In the genomic region with DNA sequence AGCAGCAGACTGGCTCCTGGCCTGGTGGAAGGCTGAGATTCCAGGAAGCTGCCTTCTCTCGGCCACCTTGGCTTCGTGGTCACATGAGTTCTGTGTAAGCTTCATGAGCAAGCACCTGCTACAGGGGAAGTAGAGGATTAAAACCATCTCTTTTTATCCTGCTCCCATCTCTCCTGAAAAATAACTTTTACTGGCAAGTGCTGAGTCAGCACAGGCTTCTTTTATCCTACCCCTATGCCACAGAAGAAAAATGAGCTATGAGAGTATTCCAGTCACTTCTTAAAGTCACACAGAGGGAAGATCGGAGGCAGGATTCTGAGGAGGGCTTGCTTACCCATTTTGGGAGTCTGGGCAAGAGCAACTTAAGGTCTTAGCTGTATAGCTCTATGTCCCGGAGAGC, we compare ENCODE assay signal across 27 mouse cellular contexts. TPM values are rescaled to one million over a fixed set of nuclear protein-coding genes. Genes with fewer than 3 reads are reported as not detected.
DNase-seq lines count a peak whose midpoint lies in the region; TF ChIP-seq lines count a peak whose summit lies in the region.
"Had no signal": no experiment of that assay in that cellular context is flagged by ENCODE, and none has a peak within 500 bp of the region (broad histone marks: within the 10 kb centered on the region; RNA-seq: fewer than 3 reads in every experiment).

No protein-coding gene starts in this region.

- H3K4me3 ChIP-seq in CH12.LX (replicated peaks in 1 of 3; ENCODE audit: low read depth in 2 of 3, low read length in 2 of 3, poor library complexity in 1 of 3) (no peak overlapping the region), ES-E14 (ENCODE audit: insufficient read depth in 1 of 2, low read depth in 1 of 2, low read length in 2 of 2, poor library complexity in 1 of 2, severe bottlenecking in 1 of 2) (no peak overlapping the region), MEL (ENCODE audit: control insufficient read depth in 1 of 2, insufficient read depth in 1 of 2, low read depth in 2 of 2, low read length in 2 of 2) (no peak overlapping the region)

- no peak overlapping the region for H3K4me2 ChIP-seq in CH12.LX (ENCODE audit: insufficient read depth, low read depth, poor library complexity, severe bottlenecking)

- H3K9me3 ChIP-seq in CH12.LX (replicated peaks; ENCODE audit: low read length) (no peaks in the 10 kb centered on the region), ES-E14 (ENCODE audit: control insufficient read depth, insufficient read depth, low read depth, low read length) (no peaks in the 10 kb centered on the region), MEL (replicated peaks; ENCODE audit: insufficient read depth, low read length) (no peaks in the 10 kb centered on the region)
- H3K9me3 ChIP-seq: G1E had no signal

- no peak overlapping the region for H3K27ac ChIP-seq in CH12.LX (ENCODE audit: insufficient read depth, low read depth)
- H3K27ac ChIP-seq in ES-E14 (ENCODE audit: insufficient read depth, low read depth, low read length, poor library complexity, severe bottlenecking), result no peak overlapping the region
- H3K27ac ChIP-seq in MEL (ENCODE audit: control insufficient read depth, low read depth, low read length), result no peak overlapping the region

- TF ChIP-seq EP300 in CH12.LX (IDR thresholded peaks at IDR 0.05; ENCODE audit: low read length), result no peak
- no peak for TF ChIP-seq EP300 in MEL (IDR thresholded peaks at IDR 0.05; ENCODE audit: low read depth in 1 of 2, low read length in 2 of 2)

- TF ChIP-seq POLR2A in CH12.LX (IDR thresholded peaks at IDR 0.05; ENCODE audit: low read depth, low read length) (no peak), MEL (IDR thresholded peaks at IDR 0.05; ENCODE audit: control insufficient read depth in 1 of 2, insufficient read depth in 1 of 2, low read depth in 1 of 2, low read length in 2 of 2, poor library complexity in 1 of 2) (no peak)

- H3K9ac ChIP-seq in CH12.LX (ENCODE audit: insufficient read depth, low read depth) (no peak overlapping the region), ES-E14 (ENCODE audit: insufficient read depth, low read depth, low read length, poor library complexity, severe bottlenecking) (no peak overlapping the region), MEL (ENCODE audit: control insufficient read depth, low read depth, low read length, poor library complexity, severe bottlenecking) (no peak overlapping the region)

- DNase-seq in CH12.LX (ENCODE audit: extremely low read depth) (no peak), ES-E14 (ENCODE audit: low read depth, low spot score) (no peak), MEL (ENCODE audit: low read depth, low spot score) (no peak)
- no peak for DNase-seq in heart, postnatal 10 days
- DNase-seq in adrenal gland, adult 2 months, result no peak
- DNase-seq in heart, postnatal 25 days (ENCODE audit: low spot score), result no peak
- DNase-seq: adrenal gland, adult 8-10 months; adrenal gland, postnatal 10 days; adrenal gland, postnatal 14 days; adrenal gland, postnatal 25 days; adrenal gland, postnatal 36 days; B cell, adult 2 months; cerebellum, adult 11 months; cerebellum, adult 11-12 months; cerebellum, adult 18-20 months; cerebellum, adult 2 months; cerebellum, adult 8-10 months; cerebellum, adult 9-10 months; cerebellum, adult 9-11 months had no signal

- TF ChIP-seq CTCF in CH12.LX (conservative IDR thresholded peaks at IDR 0.05 in 1 of 2, IDR thresholded peaks at IDR 0.05 in 1 of 2; ENCODE audit: low read depth in 2 of 2, low read length in 2 of 2) (no peak), MEL (IDR thresholded peaks at IDR 0.05 in 2 of 3, conservative IDR thresholded peaks at IDR 0.05 in 1 of 3; ENCODE audit: control insufficient read depth in 1 of 3, insufficient read depth in 1 of 3, low read depth in 2 of 3, low read length in 3 of 3, poor library complexity in 1 of 3, severe bottlenecking in 1 of 3) (no peak)

- H3K4me1 ChIP-seq in CH12.LX (ENCODE audit: control insufficient read depth in 1 of 2, insufficient read depth in 2 of 2) (peaks cover 0 to 8% of the 10 kb centered on the region in 2 experiments; a peak in 3 of 4 replicates), ES-E14 (ENCODE audit: control insufficient read depth in 2 of 2, insufficient read depth in 2 of 2, low read length in 2 of 2, poor library complexity in 1 of 2) (peaks cover 0 to 11% of the 10 kb centered on the region in 2 experiments; a peak in 2 of 4 replicates), MEL (ENCODE audit: control insufficient read depth in 1 of 2, insufficient read depth in 2 of 2, low read length in 2 of 2) (no peaks in the 10 kb centered on the region)

- H3K27me3 ChIP-seq in CH12.LX (replicated peaks) (peaks cover 74% of the 10 kb centered on the region), MEL (ENCODE audit: control insufficient read depth in 1 of 2, insufficient read depth in 2 of 2, low read length in 2 of 2) (peaks cover 0 to 3% of the 10 kb centered on the region in 2 experiments; a peak in 1 of 4 replicates)
- H3K27me3 ChIP-seq: Patski had no signal

- intact Hi-C loops in heart, postnatal 10 days (cut with DNase I), result no loop called here
- intact Hi-C loops in heart, postnatal 25 days (cut with DNase I), result no loop called here

- H3K79me2 ChIP-seq in CH12.LX (replicated peaks; ENCODE audit: control insufficient read depth, extremely low read depth, insufficient read depth, poor library complexity, severe bottlenecking), result no peaks in the 10 kb centered on the region
- no peaks in the 10 kb centered on the region for H3K79me2 ChIP-seq in MEL (ENCODE audit: control insufficient read depth, insufficient read depth, low read length, poor library complexity)

- TF ChIP-seq RAD21 in CH12.LX (IDR thresholded peaks at IDR 0.05; ENCODE audit: low read depth, low read length) (no peak), MEL (IDR thresholded peaks at IDR 0.05; ENCODE audit: low read depth, low read length) (no peak)

- dilution Hi-C loops in CH12.LX (cut with MboI; ENCODE audit: extremely low pct_ligation_motif_present, extremely low pct_unique_long_range_greater_than_20kb, low sequenced_read_pairs), result no loop called here

- in situ Hi-C loops in CH12.LX (cut with MboI; ENCODE audit: low pct_ligation_motif_present, low pct_unique_long_range_greater_than_20kb, low sequenced_read_pairs) (no loop called here), ES-E14 (cut with MboI; ENCODE audit: low sequenced_read_pairs in 2 of 2, unreplicated experiment in 2 of 2) (no loop called here)

- H3K36me3 ChIP-seq in CH12.LX (replicated peaks in 1 of 2; ENCODE audit: control insufficient read depth in 1 of 2, insufficient read depth in 1 of 2, low read length in 1 of 2) (no peaks in the 10 kb centered on the region), ES-E14 (ENCODE audit: control insufficient read depth, insufficient read depth, low read length, poor library complexity, severe bottlenecking) (no peaks in the 10 kb centered on the region), MEL (ENCODE audit: control insufficient read depth in 1 of 2, insufficient read depth in 2 of 2, low read length in 2 of 2) (no peaks in the 10 kb centered on the region)
- H3K36me3 ChIP-seq: G1E had no signal

RNA-seq across cellular contexts. Expression of gene Wfdc2, which starts 25.2 kb away (rescaled TPM):
- not detected in 2 replicates for total RNA-seq in CH12.LX (2012; rRNA removed)
- not detected in 2 replicates for total RNA-seq in CH12.LX (2014; rRNA removed)
- not detected in 2 replicates for polyA plus RNA-seq in CH12.LX (2012; ENCODE audit: insufficient read length, low read depth)
- 41.5 and 58.4 TPM in 2 replicates for total RNA-seq in ES-E14 (2012; rRNA removed)
- not detected in 2 replicates for total RNA-seq in MEL (2012; rRNA removed)
- polyA plus RNA-seq in MEL (2012; ENCODE audit: insufficient read depth in 1 of 2, insufficient read length in 2 of 2, low read depth in 1 of 2, low replicate concordance in 2 of 2, missing spikeins in 1 of 2), result not detected
- 1 to 10 TPM in 1 of 2 experiments, under 1 TPM in 1; 0.84 to 1.0 TPM for total RNA-seq in heart, postnatal 10 days (2021)
- not detected for total RNA-seq in adrenal gland, adult 2 months (2021)
- 0.51 and 0.73 TPM in 2 replicates for polyA plus RNA-seq in adrenal gland, adult 2 months (2012; rRNA removed)
- total RNA-seq in heart, postnatal 25 days (2021), result under 1 TPM; 0.78 to 0.83 TPM
- total RNA-seq: adrenal gland, adult 8-10 months; adrenal gland, postnatal 25 days; adrenal gland, postnatal 36 days; G1E had no signal
- polyA plus RNA-seq: activated CD4-positive, CD25-positive, alpha-beta regulatory T cell, adult 4 months; C2C12; G1E had no signal

RNA-seq across cellular contexts. Expression of gene Spint3, which starts 36.3 kb away (rescaled TPM):
- total RNA-seq in CH12.LX (2012; rRNA removed) (not detected in 2 replicates), CH12.LX (2014; rRNA removed) (not detected in 2 replicates), ES-E14 (2012; rRNA removed) (not detected in 2 replicates), MEL (2012; rRNA removed) (not detected in 2 replicates)
- polyA plus RNA-seq in CH12.LX (2012; ENCODE audit: insufficient read length, low read depth) (not detected in 2 replicates), MEL (2012; ENCODE audit: insufficient read depth in 1 of 2, insufficient read length in 2 of 2, low read depth in 1 of 2, low replicate concordance in 2 of 2, missing spikeins in 1 of 2) (not detected)
- total RNA-seq in heart, postnatal 10 days (2021), result not detected
- not detected for total RNA-seq in adrenal gland, adult 2 months (2021)
- polyA plus RNA-seq in adrenal gland, adult 2 months (2012; rRNA removed), result not detected in 2 replicates
- total RNA-seq in heart, postnatal 25 days (2021), result not detected
- total RNA-seq: adrenal gland, adult 18-20 months; adrenal gland, adult 8-10 months; adrenal gland, postnatal 10 days; adrenal gland, postnatal 14 days; adrenal gland, postnatal 25 days; adrenal gland, postnatal 36 days; adrenal gland, postnatal 4 days; G1E had no signal
- polyA plus RNA-seq: activated CD4-positive, CD25-positive, alpha-beta regulatory T cell, adult 4 months; brain, embryonic 14.5 days; C2C12; CD4-positive, CD25-positive, alpha-beta regulatory T cell, adult 4 months; cerebellum, adult 2 months; G1E; Patski had no signal

RNA-seq across cellular contexts. Expression of gene Pigt, which starts 39.7 kb away (rescaled TPM):
- total RNA-seq in CH12.LX (2012; rRNA removed) (36.8 and 39.2 TPM in 2 replicates), CH12.LX (2014; rRNA removed) (12.4 and 14.0 TPM in 2 replicates), ES-E14 (2012; rRNA removed) (57.2 and 97.3 TPM in 2 replicates), MEL (2012; rRNA removed) (35.8 and 39.8 TPM in 2 replicates)
- polyA plus RNA-seq in CH12.LX (2012; ENCODE audit: insufficient read length, low read depth) (66.2 and 91.8 TPM in 2 replicates), MEL (2012; ENCODE audit: insufficient read depth in 1 of 2, insufficient read length in 2 of 2, low read depth in 1 of 2, low replicate concordance in 2 of 2, missing spikeins in 1 of 2) (100 to 1,000 TPM in 1 of 2 experiments, not detected in 1; 115 TPM)
- 10 to 100 TPM; 56.4 to 56.8 TPM for total RNA-seq in heart, postnatal 10 days (2021)
- 10 to 100 TPM; 72.7 to 98.8 TPM for total RNA-seq in adrenal gland, adult 2 months (2021)
- 216 and 218 TPM in 2 replicates for polyA plus RNA-seq in adrenal gland, adult 2 months (2012; rRNA removed)
- total RNA-seq in heart, postnatal 25 days (2021), result 10 to 100 TPM; 34.7 to 34.8 TPM

RNA-seq across cellular contexts. Expression of gene Wfdc6a, which starts 48.2 kb away (rescaled TPM):
- total RNA-seq in CH12.LX (2012; rRNA removed) (not detected in 2 replicates), CH12.LX (2014; rRNA removed) (not detected in 2 replicates), ES-E14 (2012; rRNA removed) (not detected in 2 replicates), MEL (2012; rRNA removed) (not detected in 2 replicates)
- polyA plus RNA-seq in CH12.LX (2012; ENCODE audit: insufficient read length, low read depth) (not detected in 2 replicates), MEL (2012; ENCODE audit: insufficient read depth in 1 of 2, insufficient read length in 2 of 2, low read depth in 1 of 2, low replicate concordance in 2 of 2, missing spikeins in 1 of 2) (not detected)
- total RNA-seq in heart, postnatal 10 days (2021), result not detected
- total RNA-seq in adrenal gland, adult 2 months (2021), result under 1 TPM in 1 of 2 experiments, not detected in 1; 0.52 TPM
- polyA plus RNA-seq in adrenal gland, adult 2 months (2012; rRNA removed), result 0.62 and 1.0 TPM in 2 replicates
- total RNA-seq in heart, postnatal 25 days (2021), result under 1 TPM in 1 of 2 experiments, not detected in 1; 0.34 TPM
- total RNA-seq: G1E had no signal
- polyA plus RNA-seq: activated CD4-positive, CD25-positive, alpha-beta regulatory T cell, adult 4 months; brain, embryonic 14.5 days; C2C12; CD4-positive, CD25-positive, alpha-beta regulatory T cell, adult 4 months; cerebellum, adult 2 months; G1E; Patski had no signal

RNA-seq across cellular contexts. Expression of gene Dbndd2, which starts 51.1 kb away (rescaled TPM):
- total RNA-seq in CH12.LX (2012; rRNA removed) (1.6 and 5.7 TPM in 2 replicates), CH12.LX (2014; rRNA removed) (0.61 TPM in 1 of 2 replicates, not detected in the other), ES-E14 (2012; rRNA removed) (2.9 and 4.2 TPM in 2 replicates), MEL (2012; rRNA removed) (11.9 and 13.1 TPM in 2 replicates)
- polyA plus RNA-seq in CH12.LX (2012; ENCODE audit: insufficient read length, low read depth) (0.31 and 0.53 TPM in 2 replicates), MEL (2012; ENCODE audit: insufficient read depth in 1 of 2, insufficient read length in 2 of 2, low read depth in 1 of 2, low replicate concordance in 2 of 2, missing spikeins in 1 of 2) (1 to 10 TPM in 1 of 2 experiments, not detected in 1; 6.9 TPM)
- 10 to 100 TPM; 17.1 to 18.9 TPM for total RNA-seq in heart, postnatal 10 days (2021)
- 1 to 10 TPM; 5.5 to 7.0 TPM for total RNA-seq in adrenal gland, adult 2 months (2021)
- polyA plus RNA-seq in adrenal gland, adult 2 months (2012; rRNA removed), result 20.8 and 30.7 TPM in 2 replicates
- total RNA-seq in heart, postnatal 25 days (2021), result 10 to 100 TPM; 14.4 to 21.9 TPM

Comparison
In these comparisons a context has a peak if more than half of its experiments do, and no peak if none do; other contexts are left out.
1. RNA of gene Wfdc2, which starts 25.2 kb away (total RNA-seq): 41.5 to 58.4 TPM in ES-E14; 0.84 to 1.0 TPM in heart, postnatal 10 days, 0.78 to 0.83 TPM in heart, postnatal 25 days, not detected in CH12.LX, not detected in MEL and not detected in adrenal gland, adult 2 months; every median in the first group is over 10 times any median in the second.
2. Of the 35 proteins assayed by ChIP-seq in both MEL and CH12.LX: peak only in MEL: none; only in CH12.LX: none; in both: MAFK; in neither: 34.